Mouse (Mus musculus) heart, adult 2 months (tissue): ENCODE data around the gene Cygb. TPM values are rescaled to one million over a fixed set of nuclear protein-coding genes. Genes with fewer than 3 reads are reported as not detected.
"Not testable (repeated sequence)": the region's sequence is repeated elsewhere in the genome, so short reads cannot be mapped to it uniquely, and the experiment has no call there.

ENCODE experiments used
- DNase-seq, 2 experiments: peaks; one replicate each; pipeline ENCODE4 v3.0.0; 2021
- H3K27ac ChIP-seq: fragments of 200-600 bp; 2 replicates; pipeline ENCODE4 v1.8.1; 2022
- H3K27me3 ChIP-seq: fragments of 200-500 bp; 2 replicates; pipeline ENCODE4 v1.6.1; 2012; ENCODE audit warnings: mild to moderate bottlenecking, low read length, inconsistent platforms, mixed read lengths; ENCODE audit not compliant: control insufficient read depth, insufficient read depth
- H3K36me3 ChIP-seq: fragments of 200-500 bp; 2 replicates; pipeline ENCODE4 v1.6.1; 2012; ENCODE audit warnings: low read length, inconsistent platforms; ENCODE audit not compliant: control insufficient read depth, insufficient read depth
- H3K4me1 ChIP-seq: fragments of 200-500 bp; 2 replicates; pipeline ENCODE4 v1.6.1; 2011; ENCODE audit warnings: low read length; ENCODE audit not compliant: control insufficient read depth, insufficient read depth
- H3K4me3 ChIP-seq: fragments of 200-600 bp; 2 replicates; pipeline ENCODE4 v1.8.1; 2022
- H3K79me2 ChIP-seq: fragments of 200-500 bp; replicated peaks from 2 replicates; pipeline ENCODE4 v1.6.1; 2012; ENCODE audit warnings: mild to moderate bottlenecking, inconsistent platforms, low read length, moderate library complexity, mixed read lengths; ENCODE audit not compliant: control insufficient read depth, insufficient read depth
- H3K9ac ChIP-seq: fragments of 200-500 bp; 2 replicates; pipeline ENCODE4 v1.6.1; 2012; ENCODE audit warnings: low read depth, mild to moderate bottlenecking, control low read depth, inconsistent platforms, low read length, mixed read lengths
- CTCF ChIP-seq: fragments of 200-600 bp; IDR thresholded peaks from 2 replicates; pipeline ENCODE4 v1.8.1; 2022; ENCODE audit warnings: antibody characterized with exemption, mild to moderate bottlenecking, moderate library complexity
- EP300 ChIP-seq: fragments of 200-500 bp; IDR thresholded peaks from 2 replicates; pipeline ENCODE4 v1.6.1; 2011; ENCODE audit warnings: low read depth, low read length, control low read depth; ENCODE audit not compliant: insufficient read depth
- POLR2A ChIP-seq: fragments of 200-500 bp; IDR thresholded peaks from 2 replicates; pipeline ENCODE4 v1.6.1; 2011; ENCODE audit warnings: mild to moderate bottlenecking, low read depth, low read length, control low read depth; ENCODE audit not compliant: insufficient read depth
- WGBS: fragments of 180-500 bp; shearing (Covaris S2); methylation state at CpG from one replicate; pipeline ENCODE4 v1.1.7; 2018; 5-methylcytosine and 5-hydroxymethylcytosine counted together
- intact Hi-C: fragments of 180-260 bp; cut with DNase I; formaldehyde crosslinking; loops from one replicate; pipeline ENCODE4 v1.15.1; 2025
- polyA plus RNA-seq: library from polyadenylated mRNA; depleted of rRNA; stranded (reverse); fragments of >200 nt; gene quantifications from 2 replicates; pipeline ENCODE4 v1.2.3, GENCODE M21; 2012
- total RNA-seq, 2 experiments: library from RNA; stranded (reverse); gene quantifications; 2 replicates each; pipeline ENCODE4 v1.2.3; 2021

Gene Cygb
- total and polyA plus RNA-seq, 3 experiments, result 42.5 to 55.0 (median 50.3) TPM

- no peak for DNase-seq
- 79% methylated on average over 8 of the region's 8 CpGs for WGBS
- no peaks in the 10 kb centered on the region for H3K79me2 ChIP-seq
- intact Hi-C loops, result loop anchor here (10.0 kb wide), 1 partner anchor 127 kb away; no protein-coding TSS in a partner anchor
- peaks cover 11% of the 10 kb centered on the region for H3K36me3 ChIP-seq
- no peaks in the 10 kb centered on the region for H3K27me3 ChIP-seq
- H3K4me3 ChIP-seq, result no peak overlapping the region
- no peak overlapping the region for H3K9ac ChIP-seq
- TF ChIP-seq CTCF (no peak), POLR2A (no peak), EP300 (no peak)
- H3K27ac ChIP-seq, result no peak overlapping the region
- H3K4me1 ChIP-seq, result peaks cover 2% of the 10 kb centered on the region; the same call in 1 of the 2 replicates
Measured at GRCm38 (mm10) chr11:116677711-116678441, 23.8 kb upstream of the Cygb start.

- no peak overlapping the region for H3K4me3 ChIP-seq
- H3K79me2 ChIP-seq, result no peaks in the 10 kb centered on the region
- no peaks in the 10 kb centered on the region for H3K27me3 ChIP-seq
- peaks cover 15% of the 10 kb centered on the region for H3K36me3 ChIP-seq
- 83% methylated on average over 14 of the region's 14 CpGs for WGBS
- H3K27ac ChIP-seq, result peak overlapping the region; percentile 68
- TF ChIP-seq EP300 (no peak), POLR2A (no peak), CTCF (no peak)
- no peak overlapping the region for H3K9ac ChIP-seq
- intact Hi-C loops, result loop anchor here (10.0 kb wide), 1 partner anchor 128 kb away; no protein-coding TSS in a partner anchor
- H3K4me1 ChIP-seq, result peaks cover 4% of the 10 kb centered on the region
- no peak for DNase-seq
Measured at GRCm38 (mm10) chr11:116676175-116676976, 22.3 kb upstream of the Cygb start.

- WGBS, result 45% methylated on average over 6 of the region's 6 CpGs
- H3K4me3 ChIP-seq, H3K4me1 ChIP-seq, H3K79me2 ChIP-seq, H3K27me3 ChIP-seq, H3K9ac ChIP-seq: not testable (repeated sequence)
- intact Hi-C loops, result loop anchor here (10.0 kb wide), 1 partner anchor 129 kb away; no protein-coding TSS in a partner anchor
- DNase-seq, result peak in 1 of 2 experiments; percentile 51
- peaks cover 15% of the 10 kb centered on the region for H3K36me3 ChIP-seq
- peak overlapping the region; percentile 68 for H3K27ac ChIP-seq
Measured at GRCm38 (mm10) chr11:116675429-116675828, 21.3 kb upstream of the Cygb start.

DNA sequence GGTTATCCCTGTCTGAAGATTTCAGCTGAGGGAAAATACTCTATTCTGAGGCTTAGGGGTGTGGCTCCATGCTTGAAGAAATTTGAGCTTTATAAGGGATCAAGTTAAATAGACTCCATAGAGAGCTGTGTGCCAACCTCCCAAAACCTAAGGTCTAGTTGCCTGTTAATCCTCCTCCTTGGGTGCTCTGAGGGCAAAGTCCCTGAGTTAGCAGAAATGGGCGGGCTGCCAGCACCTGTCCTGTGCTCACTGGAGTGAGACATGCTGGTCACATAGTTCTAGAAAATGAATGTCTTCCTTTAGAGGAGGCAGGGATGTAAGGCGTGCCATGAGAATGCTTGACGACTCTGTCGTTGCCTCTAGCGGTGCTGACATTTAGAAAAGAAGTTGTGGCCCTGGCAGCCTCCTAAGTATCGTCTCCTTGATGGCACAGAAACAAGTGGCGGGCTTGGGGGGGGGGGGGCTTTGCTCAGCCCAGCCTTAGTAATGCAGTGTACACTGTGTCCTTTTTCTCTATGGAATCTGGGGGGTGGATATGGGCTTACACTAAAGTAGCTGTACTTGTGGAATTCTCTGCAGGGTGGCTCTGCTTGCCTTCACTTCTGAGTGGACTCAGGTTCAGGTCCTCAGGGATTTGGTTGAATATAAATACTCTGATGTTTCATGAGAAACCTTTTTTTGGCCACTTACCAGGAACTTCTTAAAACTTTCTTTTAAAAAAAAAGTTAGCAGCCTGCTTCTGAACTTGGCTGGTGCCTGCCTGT lies 20.7 kb upstream of the Cygb start:
- Histone ChIP-seq H3K36me3 (peaks cover 15% of the 10 kb centered on the region), H3K79me2 (no peaks in the 10 kb centered on the region), H3K27ac (peak overlapping the region; percentile 68), H3K9ac (no peak overlapping the region), H3K4me1 (peaks cover 4% of the 10 kb centered on the region), H3K4me3 (no peak overlapping the region), H3K27me3 (no peaks in the 10 kb centered on the region)
- DNase-seq, result no peak
- WGBS, result 59% methylated on average over 7 of the region's 7 CpGs
- intact Hi-C loops, result loop anchor here (10.0 kb wide), 1 partner anchor 130 kb away; no protein-coding TSS in a partner anchor
- no peak for TF ChIP-seq POLR2A
- no peak for TF ChIP-seq CTCF
- no peak for TF ChIP-seq EP300

DNA sequence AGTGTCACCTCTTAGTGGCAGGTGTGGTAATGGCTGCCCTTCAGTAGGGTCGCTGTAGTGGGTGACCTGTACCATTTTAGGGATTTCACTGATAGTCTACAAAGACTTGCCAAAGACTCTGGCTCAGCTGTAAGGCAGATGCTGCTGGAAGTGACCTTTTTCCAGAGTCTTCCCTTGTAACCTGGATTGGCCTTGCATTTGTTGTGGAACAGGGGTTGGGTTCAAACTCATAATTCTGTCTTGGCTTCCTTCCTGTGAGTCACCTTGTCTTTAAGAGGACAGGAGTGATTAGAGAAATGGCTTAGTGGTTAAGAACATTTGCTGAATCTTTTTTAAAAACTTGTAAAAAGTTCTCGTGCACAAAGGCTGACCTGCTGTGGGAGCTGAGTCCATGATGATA lies 19.3 kb upstream of the Cygb start:
- Histone ChIP-seq H3K4me1 (peaks cover 4% of the 10 kb centered on the region), H3K27me3 (no peaks in the 10 kb centered on the region), H3K79me2 (no peaks in the 10 kb centered on the region), H3K9ac (no peak overlapping the region), H3K36me3 (peaks cover 15% of the 10 kb centered on the region), H3K4me3 (no peak overlapping the region), H3K27ac (no peak overlapping the region; the same call in 1 of the 2 replicates)
- WGBS, result 58% methylated on average over 2 of the region's 2 CpGs
- intact Hi-C loops, result loop anchor here (10.0 kb wide), 1 partner anchor 131 kb away; no protein-coding TSS in a partner anchor
- no peak for DNase-seq
- TF ChIP-seq POLR2A, result no peak
- TF ChIP-seq EP300, result no peak
- no peak for TF ChIP-seq CTCF
